8 mouse cellular contexts compared by ENCODE assay signal in genomic region chr5:149335563-149336238, GRCm38 (mm10).
A peak's percentile ranks its signal among the peaks of the same experiment; 100 is the strongest.
DNase-seq lines count a peak whose midpoint lies in the region; ATAC-seq and TF ChIP-seq lines count a peak whose summit lies in the region.

No protein-coding gene starts in this region.

- no peak overlapping the region for H3K9ac ChIP-seq in forebrain, embryonic 12.5 days
- H3K9ac ChIP-seq in liver, postnatal 0 days (replicated peaks): no peak overlapping the region
- no peak overlapping the region for H3K9ac ChIP-seq in neural tube, embryonic 14.5 days (replicated peaks; ENCODE audit: low read depth, low read length)
- no peak overlapping the region for H3K9ac ChIP-seq in stomach, postnatal 0 days (ENCODE audit: low read length)

- intact Hi-C loops in heart, postnatal 14 days (cut with DNase I): loop anchor here (2.0 kb wide), 1 partner anchor 527 kb away; no protein-coding TSS in a partner anchor

- peak; percentile 63 for DNase-seq in c-Kit-positive CD71-positive TER-119-positive erythroid progenitor cells, embryonic 14.5 days (ENCODE audit: low spot score)
- peak; percentile 85 to 88 for DNase-seq in heart, postnatal 14 days
- DNase-seq in kidney, postnatal 4 days: peak; percentile 91
- peak; percentile 86 for DNase-seq in liver, postnatal 0 days
- DNase-seq in stomach, postnatal 0 days (ENCODE audit: low spot score): peak; percentile 85

- peaks cover 17% of the 10 kb centered on the region for H3K9me3 ChIP-seq in E14TG2a.4 (ENCODE audit: low read length)
- H3K9me3 ChIP-seq in forebrain, embryonic 12.5 days: no peaks in the 10 kb centered on the region
- H3K9me3 ChIP-seq in liver, postnatal 0 days (ENCODE audit: low read length): no peaks in the 10 kb centered on the region
- H3K9me3 ChIP-seq in neural tube, embryonic 14.5 days (ENCODE audit: control insufficient read depth, low read length): no peaks in the 10 kb centered on the region
- no peaks in the 10 kb centered on the region for H3K9me3 ChIP-seq in stomach, postnatal 0 days (ENCODE audit: control insufficient read depth, low read length)

- TF ChIP-seq EP300 in liver, postnatal 0 days (IDR thresholded peaks at IDR 0.05; ENCODE audit: low read depth): no peak
- no peak for TF ChIP-seq EP300 in stomach, postnatal 0 days (optimal IDR thresholded peaks at IDR 0.05)

- no peak overlapping the region for H3K27ac ChIP-seq in forebrain, embryonic 12.5 days
- no peak overlapping the region for H3K27ac ChIP-seq in liver, postnatal 0 days (ENCODE audit: low read depth)
- H3K27ac ChIP-seq in neural tube, embryonic 14.5 days (ENCODE audit: low read depth, low read length): no peak overlapping the region
- H3K27ac ChIP-seq in stomach, postnatal 0 days (replicated peaks): no peak overlapping the region

- H3K36me3 ChIP-seq in E14TG2a.4 (ENCODE audit: insufficient read depth, low read length): no peaks in the 10 kb centered on the region
- H3K36me3 ChIP-seq in forebrain, embryonic 12.5 days (replicated peaks): no peaks in the 10 kb centered on the region
- no peaks in the 10 kb centered on the region for H3K36me3 ChIP-seq in liver, postnatal 0 days (replicated peaks; ENCODE audit: insufficient read depth, low read length)
- no peaks in the 10 kb centered on the region for H3K36me3 ChIP-seq in neural tube, embryonic 14.5 days (ENCODE audit: control insufficient read depth, insufficient read depth, low read length)
- no peaks in the 10 kb centered on the region for H3K36me3 ChIP-seq in stomach, postnatal 0 days (ENCODE audit: control insufficient read depth, insufficient read depth, low read length)

- H3K27me3 ChIP-seq in E14TG2a.4 (ENCODE audit: insufficient read depth, low read length): peaks cover 30% of the 10 kb centered on the region
- H3K27me3 ChIP-seq in forebrain, embryonic 12.5 days: no peaks in the 10 kb centered on the region
- H3K27me3 ChIP-seq in liver, postnatal 0 days (ENCODE audit: insufficient read depth, low read length): no peaks in the 10 kb centered on the region
- no peaks in the 10 kb centered on the region for H3K27me3 ChIP-seq in neural tube, embryonic 14.5 days (ENCODE audit: control insufficient read depth, insufficient read depth, low read length)
- no peaks in the 10 kb centered on the region for H3K27me3 ChIP-seq in stomach, postnatal 0 days (ENCODE audit: control insufficient read depth, insufficient read depth, low read length)

- H3K4me2 ChIP-seq in forebrain, embryonic 12.5 days: no peak overlapping the region
- H3K4me2 ChIP-seq in liver, postnatal 0 days (ENCODE audit: low read depth, low read length): no peak overlapping the region
- H3K4me2 ChIP-seq in neural tube, embryonic 14.5 days (ENCODE audit: low read depth, low read length): no peak overlapping the region
- no peak overlapping the region for H3K4me2 ChIP-seq in stomach, postnatal 0 days (replicated peaks; ENCODE audit: low read depth)

- WGBS in forebrain, embryonic 12.5 days: 45% methylated on average over 21 of the region's 21 CpGs
- WGBS in liver, postnatal 0 days (ENCODE audit: insufficient replicate concordance): 53% methylated on average over 21 of the region's 21 CpGs
- WGBS in neural tube, embryonic 14.5 days: 40% methylated on average over 21 of the region's 21 CpGs
- WGBS in stomach, postnatal 0 days: 45% methylated on average over 21 of the region's 21 CpGs

- ATAC-seq in forebrain, embryonic 12.5 days (ENCODE audit: low FRiP score): peak; percentile 85
- ATAC-seq in liver, postnatal 0 days: peak; percentile 65
- peak; percentile 91 for ATAC-seq in neural tube, embryonic 14.5 days (ENCODE audit: low read depth)
- ATAC-seq in stomach, postnatal 0 days (ENCODE audit: low FRiP score, low TSS enrichment): peak; percentile 82

- H3K4me3 ChIP-seq in E14TG2a.4 (replicated peaks; ENCODE audit: low read length): peak overlapping the region; percentile 27; the same call in 1 of the 2 replicates
- H3K4me3 ChIP-seq in forebrain, embryonic 12.5 days (replicated peaks): no peak overlapping the region
- no peak overlapping the region for H3K4me3 ChIP-seq in liver, postnatal 0 days (ENCODE audit: low read depth, low read length)
- H3K4me3 ChIP-seq in neural tube, embryonic 14.5 days (ENCODE audit: low read depth, low read length): no peak overlapping the region
- H3K4me3 ChIP-seq in stomach, postnatal 0 days (ENCODE audit: low read depth, low read length): no peak overlapping the region

- peak; percentile 98 for TF ChIP-seq CTCF in E14TG2a.4 (conservative IDR thresholded peaks at IDR 0.05; ENCODE audit: low read length)
- TF ChIP-seq CTCF in liver, postnatal 0 days (IDR thresholded peaks at IDR 0.05; ENCODE audit: low read depth): peak; percentile 95
- TF ChIP-seq CTCF in stomach, postnatal 0 days (IDR thresholded peaks at IDR 0.05; ENCODE audit: low read depth): peak; percentile 95

- peaks cover 23% of the 10 kb centered on the region for H3K4me1 ChIP-seq in E14TG2a.4 (replicated peaks; ENCODE audit: low read depth, low read length)
- H3K4me1 ChIP-seq in forebrain, embryonic 12.5 days: peaks cover 14% of the 10 kb centered on the region
- H3K4me1 ChIP-seq in liver, postnatal 0 days (ENCODE audit: insufficient read depth): no peaks in the 10 kb centered on the region
- peaks cover 5% of the 10 kb centered on the region; the same call in 1 of the 2 replicates for H3K4me1 ChIP-seq in neural tube, embryonic 14.5 days (ENCODE audit: control insufficient read depth, insufficient read depth, low read length)
- H3K4me1 ChIP-seq in stomach, postnatal 0 days (replicated peaks; ENCODE audit: control insufficient read depth, insufficient read depth): no peaks in the 10 kb centered on the region
